Mouse (Mus musculus) CH12.LX (cell line): ENCODE results near the gene Olfr922.

Experiments
- CHD2 ChIP-seq: IDR thresholded peaks from 2 replicates; pipeline ENCODE4 v1.6.1; 2011; ENCODE audit warnings: low read length, improper control_type of control experiment
- CTCF ChIP-seq, 2 experiments: IDR thresholded peaks in 1 of 2; conservative IDR thresholded peaks in 1 of 2; 2 replicates each; pipeline ENCODE4 v1.5.1; 2011 to 2012; ENCODE audit warnings: low read depth in 2 of 2, low read length in 2 of 2, improper control_type of control experiment in 1 of 2, inconsistent platforms in 1 of 2, mild to moderate bottlenecking in 1 of 2, moderate library complexity in 1 of 2
- MEF2A ChIP-seq: IDR thresholded peaks from 2 replicates; pipeline ENCODE4 v1.6.1; 2014; ENCODE audit warnings: low read depth, mild to moderate bottlenecking, inconsistent platforms, low read length, improper control_type of control experiment, borderline replicate concordance
- MXI1 ChIP-seq: IDR thresholded peaks from 2 replicates; pipeline ENCODE4 v1.6.1; 2011; ENCODE audit warnings: mild to moderate bottlenecking, low read depth, low read length, improper control_type of control experiment
- POLR2A ChIP-seq: IDR thresholded peaks from 2 replicates; pipeline ENCODE4 v1.6.1; 2011; ENCODE audit warnings: low read depth, mild to moderate bottlenecking, improper control_type of control experiment, low read length
- USF1 ChIP-seq: IDR thresholded peaks from 2 replicates; pipeline ENCODE4 v1.6.1; 2014; ENCODE audit warnings: low read depth, mild to moderate bottlenecking, inconsistent platforms, low read length, improper control_type of control experiment
- ZC3H11A ChIP-seq: IDR thresholded peaks from 2 replicates; pipeline ENCODE4 v1.6.1; 2012; ENCODE audit warnings: low read depth, mild to moderate bottlenecking, inconsistent platforms, low read length, improper control_type of control experiment

GRCm38 (mm10) chr9:38833027-38833426 is 18.6 kb downstream of the Olfr922 start:
- no peak for TF ChIP-seq MEF2A
- no peak for TF ChIP-seq CHD2
- TF ChIP-seq CTCF (conservative IDR thresholded peaks at IDR 0.05 in 1 of 2, IDR thresholded peaks at IDR 0.05 in 1 of 2; ENCODE audit: low read depth in 2 of 2, low read length in 2 of 2), result no peak
- TF ChIP-seq POLR2A, result no peak
- no peak for TF ChIP-seq ZC3H11A
- no peak for TF ChIP-seq MXI1
- TF ChIP-seq USF1, result no peak
